Mouse (Mus musculus) liver, embryonic 14.5 days (tissue): ENCODE measurements around the gene Slc45a1.

ENCODE experiments used
- CTCF ChIP-seq: IDR thresholded peaks from 2 replicates; pipeline ENCODE4 v1.5.1; 2016; ENCODE audit warnings: antibody characterized with exemption, low read depth, control low read depth
- EP300 ChIP-seq: IDR thresholded peaks from 2 replicates; pipeline ENCODE4 v1.6.1; 2016; ENCODE audit warnings: antibody characterized with exemption, low read depth

- no peak for TF ChIP-seq CTCF
- TF ChIP-seq EP300 = no peak
Observed at GRCm38 (mm10) chr4:150644299-150644698, 7.7 kb downstream of the Slc45a1 start.
